ENCODE assay signal across 11 mouse cellular contexts in the genomic region with DNA sequence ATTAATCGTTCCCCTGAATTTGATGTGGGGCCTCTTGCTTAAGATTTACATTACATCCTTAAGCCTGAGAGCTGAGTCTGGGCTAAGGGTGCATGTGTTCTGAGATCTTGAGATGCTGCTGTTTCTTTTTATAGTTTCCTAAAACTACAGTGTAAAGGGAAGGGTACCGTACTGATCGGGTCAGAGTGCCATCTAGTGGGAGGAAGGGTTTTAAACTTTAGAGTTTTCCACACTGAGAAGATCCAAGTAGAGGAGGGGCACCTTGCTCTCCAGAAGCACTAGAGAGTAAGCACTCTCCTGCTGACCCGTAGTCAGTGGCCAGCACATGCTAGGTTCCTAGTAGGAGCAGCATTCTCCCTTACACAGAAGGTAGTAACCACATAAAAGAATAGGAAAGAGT. TPM values are rescaled to one million over a fixed set of nuclear protein-coding genes. Genes with fewer than 3 reads are reported as not detected.
DNase-seq lines count a peak whose midpoint lies in the region; ATAC-seq and TF ChIP-seq lines count a peak whose summit lies in the region.
"Had no signal": no experiment of that assay in that cellular context is flagged by ENCODE, and none has a peak within 500 bp of the region (broad histone marks: within the 10 kb centered on the region; RNA-seq: fewer than 3 reads in every experiment).

No protein-coding gene starts in this region.

- TF ChIP-seq EP300 in liver, postnatal 0 days (IDR thresholded peaks at IDR 0.05; ENCODE audit: low read depth): no peak

- H3K27ac ChIP-seq in forebrain, embryonic 14.5 days (ENCODE audit: low read depth, low read length): no peak overlapping the region
- no peak overlapping the region for H3K27ac ChIP-seq in forebrain, embryonic 11.5 days (ENCODE audit: low read depth, low read length)
- no peak overlapping the region for H3K27ac ChIP-seq in liver, postnatal 0 days (ENCODE audit: low read depth)
- H3K27ac ChIP-seq in liver, embryonic 12.5 days: no peak overlapping the region
- H3K27ac ChIP-seq: embryonic facial prominence, embryonic 15.5 days had no signal

- no peaks in the 10 kb centered on the region for H3K27me3 ChIP-seq in forebrain, embryonic 14.5 days (replicated peaks; ENCODE audit: control insufficient read depth, insufficient read depth, low read length)
- no peaks in the 10 kb centered on the region for H3K27me3 ChIP-seq in forebrain, embryonic 11.5 days (ENCODE audit: control insufficient read depth, insufficient read depth, low read length)
- H3K27me3 ChIP-seq in liver, postnatal 0 days (ENCODE audit: insufficient read depth, low read length): no peaks in the 10 kb centered on the region
- no peaks in the 10 kb centered on the region for H3K27me3 ChIP-seq in liver, embryonic 12.5 days (replicated peaks)
- H3K27me3 ChIP-seq: embryonic facial prominence, embryonic 15.5 days; megakaryocyte, embryonic 14.5 days had no signal

- intact Hi-C loops in heart, postnatal 25 days (cut with DNase I): no loop called here

- no peaks in the 10 kb centered on the region; the same call in 1 of the 2 replicates for H3K9me3 ChIP-seq in forebrain, embryonic 14.5 days (replicated peaks; ENCODE audit: control insufficient read depth, low read length)
- no peaks in the 10 kb centered on the region for H3K9me3 ChIP-seq in forebrain, embryonic 11.5 days (ENCODE audit: control insufficient read depth, low read length)
- no peaks in the 10 kb centered on the region for H3K9me3 ChIP-seq in liver, postnatal 0 days (ENCODE audit: low read length)
- no peaks in the 10 kb centered on the region for H3K9me3 ChIP-seq in liver, embryonic 12.5 days (replicated peaks)
- H3K9me3 ChIP-seq: embryonic facial prominence, embryonic 15.5 days; G1E; megakaryocyte, embryonic 14.5 days had no signal

- H3K4me2 ChIP-seq in forebrain, embryonic 14.5 days (ENCODE audit: low read length): no peak overlapping the region
- no peak overlapping the region for H3K4me2 ChIP-seq in forebrain, embryonic 11.5 days (ENCODE audit: low read depth, low read length, severe bottlenecking)
- H3K4me2 ChIP-seq in liver, postnatal 0 days (ENCODE audit: low read depth, low read length): no peak overlapping the region
- no peak overlapping the region for H3K4me2 ChIP-seq in liver, embryonic 12.5 days
- H3K4me2 ChIP-seq: embryonic facial prominence, embryonic 15.5 days had no signal

- no peak for ATAC-seq in forebrain, embryonic 14.5 days
- no peak for ATAC-seq in forebrain, embryonic 11.5 days (replicated peaks; ENCODE audit: low FRiP score)
- no peak for ATAC-seq in liver, postnatal 0 days
- ATAC-seq in liver, embryonic 12.5 days: no peak
- ATAC-seq in megakaryocyte, adult 5-6 weeks (ENCODE audit: poor library complexity, severe bottlenecking): 0 out of 2 replicates have a peak, but pooled peaks have one; percentile 30

- 57% methylated on average over 4 of the region's 4 CpGs for WGBS in forebrain, embryonic 14.5 days
- WGBS in forebrain, embryonic 11.5 days: 72% methylated on average over 4 of the region's 4 CpGs
- WGBS in liver, postnatal 0 days (ENCODE audit: insufficient replicate concordance): 64% methylated on average over 4 of the region's 4 CpGs
- 64% methylated on average over 4 of the region's 4 CpGs for WGBS in liver, embryonic 12.5 days (ENCODE audit: insufficient replicate concordance)

- DNase-seq in forebrain, embryonic 14.5 days (ENCODE audit: low spot score): peak; percentile 34
- no peak for DNase-seq in forebrain, embryonic 11.5 days (ENCODE audit: low spot score)
- no peak for DNase-seq in liver, postnatal 0 days
- peak; percentile 28 for DNase-seq in adipocyte (ENCODE audit: low spot score)
- no peak for DNase-seq in gastrocnemius, adult 18-20 months (ENCODE audit: low spot score)
- no peak for DNase-seq in heart, postnatal 25 days (ENCODE audit: low spot score)

- TF ChIP-seq CTCF in liver, postnatal 0 days (IDR thresholded peaks at IDR 0.05; ENCODE audit: low read depth): peak; percentile 42

- H3K9ac ChIP-seq in forebrain, embryonic 14.5 days (ENCODE audit: low read length): no peak overlapping the region
- no peak overlapping the region for H3K9ac ChIP-seq in forebrain, embryonic 11.5 days (ENCODE audit: low read length)
- H3K9ac ChIP-seq in liver, postnatal 0 days (replicated peaks): no peak overlapping the region
- H3K9ac ChIP-seq in liver, embryonic 12.5 days: no peak overlapping the region
- H3K9ac ChIP-seq: embryonic facial prominence, embryonic 15.5 days had no signal

- H3K36me3 ChIP-seq in forebrain, embryonic 14.5 days (ENCODE audit: control insufficient read depth, insufficient read depth, low read length): peaks cover 23% of the 10 kb centered on the region; the same call in 1 of the 2 replicates
- H3K36me3 ChIP-seq in forebrain, embryonic 11.5 days (ENCODE audit: control insufficient read depth, insufficient read depth, low read length): no peaks in the 10 kb centered on the region; the same call in 1 of the 2 replicates
- H3K36me3 ChIP-seq in liver, postnatal 0 days (replicated peaks; ENCODE audit: insufficient read depth, low read length): peaks cover 29% of the 10 kb centered on the region
- peaks cover 66% of the 10 kb centered on the region for H3K36me3 ChIP-seq in liver, embryonic 12.5 days

- H3K4me1 ChIP-seq in forebrain, embryonic 14.5 days (ENCODE audit: control insufficient read depth, insufficient read depth, low read length): no peaks in the 10 kb centered on the region
- no peaks in the 10 kb centered on the region for H3K4me1 ChIP-seq in forebrain, embryonic 11.5 days (replicated peaks; ENCODE audit: control insufficient read depth, insufficient read depth, low read length)
- no peaks in the 10 kb centered on the region for H3K4me1 ChIP-seq in liver, postnatal 0 days (ENCODE audit: insufficient read depth)
- peaks cover 11% of the 10 kb centered on the region for H3K4me1 ChIP-seq in liver, embryonic 12.5 days
- H3K4me1 ChIP-seq: embryonic facial prominence, embryonic 15.5 days had no signal

- H3K4me3 ChIP-seq in forebrain, embryonic 14.5 days (ENCODE audit: low read depth, low read length): no peak overlapping the region
- no peak overlapping the region for H3K4me3 ChIP-seq in forebrain, embryonic 11.5 days (ENCODE audit: low read depth, low read length)
- H3K4me3 ChIP-seq in liver, postnatal 0 days (ENCODE audit: low read depth, low read length): no peak overlapping the region
- H3K4me3 ChIP-seq in liver, embryonic 12.5 days: no peak overlapping the region
- H3K4me3 ChIP-seq: embryonic facial prominence, embryonic 15.5 days; megakaryocyte, embryonic 14.5 days had no signal

RNA-seq across cellular contexts. Expression of a gene that starts 33.2 kb away (rescaled TPM):
- 50.2 and 57.4 TPM in 2 replicates for polyA plus RNA-seq in forebrain, embryonic 14.5 days (2014; fragmentation: Nextera tagmentation; extraction: Ambion mirVana)
- 63.8 and 63.9 TPM in 2 replicates for polyA plus RNA-seq in forebrain, embryonic 11.5 days (2014; fragmentation: Nextera tagmentation; extraction: Ambion mirVana)
- 14.6 and 16.2 TPM in 2 replicates for polyA plus RNA-seq in liver, postnatal 0 days (2015; fragmentation: Nextera tagmentation; extraction: Ambion mirVana)
- polyA plus RNA-seq in liver, embryonic 12.5 days (2016; fragmentation: Nextera tagmentation; extraction: Ambion mirVana): 46.1 and 48.0 TPM in 2 replicates
- total RNA-seq in megakaryocyte, adult 5-6 weeks (2015): 39.2 and 41.2 TPM in 2 replicates
- total RNA-seq in megakaryocyte, adult 5-6 weeks (2017): 30.2 and 33.9 TPM in 2 replicates
- total RNA-seq in gastrocnemius, adult 18-20 months (2021): 10 to 100 TPM; 11.2 to 13.2 TPM
- 10 to 100 TPM in 1 of 2 experiments, 1 to 10 TPM in 1; 9.8 to 12.1 TPM for total RNA-seq in heart, postnatal 25 days (2021)

RNA-seq across cellular contexts. Expression of a gene that starts 52.4 kb away (rescaled TPM):
- polyA plus RNA-seq in forebrain, embryonic 14.5 days (2014; fragmentation: Nextera tagmentation; extraction: Ambion mirVana): 1.6 and 1.8 TPM in 2 replicates
- polyA plus RNA-seq in forebrain, embryonic 11.5 days (2014; fragmentation: Nextera tagmentation; extraction: Ambion mirVana): 2.5 and 3.0 TPM in 2 replicates
- 56.7 and 65.5 TPM in 2 replicates for polyA plus RNA-seq in liver, postnatal 0 days (2015; fragmentation: Nextera tagmentation; extraction: Ambion mirVana)
- polyA plus RNA-seq in liver, embryonic 12.5 days (2016; fragmentation: Nextera tagmentation; extraction: Ambion mirVana): 37.0 and 37.7 TPM in 2 replicates
- total RNA-seq in megakaryocyte, adult 5-6 weeks (2015): 27.5 and 28.2 TPM in 2 replicates
- total RNA-seq in megakaryocyte, adult 5-6 weeks (2017): 24.7 and 33.0 TPM in 2 replicates
- 1 to 10 TPM; 6.8 to 8.7 TPM for total RNA-seq in gastrocnemius, adult 18-20 months (2021)
- total RNA-seq in heart, postnatal 25 days (2021): 1 to 10 TPM; 8.6 to 9.1 TPM

Comparison
In these comparisons a context has a peak if more than half of its experiments do, and no peak if none do; other contexts are left out.
1. DNase-seq: peak in forebrain, embryonic 14.5 days (single experiment) and adipocyte (single experiment); none in forebrain, embryonic 11.5 days (single experiment), liver, postnatal 0 days (single experiment), gastrocnemius, adult 18-20 months (single experiment) and heart, postnatal 25 days (single experiment).